Mouse (Mus musculus) kidney, postnatal 36 days (tissue): Measurements from ENCODE around the gene A730046J19Rik.

Source experiments
- DNase-seq, 2 experiments: peaks; one replicate each; pipeline ENCODE4 v3.0.0; 2021 to 2022; ENCODE audit warnings: mixed read lengths in 2 of 2

The A730046J19Rik gene

DNA sequence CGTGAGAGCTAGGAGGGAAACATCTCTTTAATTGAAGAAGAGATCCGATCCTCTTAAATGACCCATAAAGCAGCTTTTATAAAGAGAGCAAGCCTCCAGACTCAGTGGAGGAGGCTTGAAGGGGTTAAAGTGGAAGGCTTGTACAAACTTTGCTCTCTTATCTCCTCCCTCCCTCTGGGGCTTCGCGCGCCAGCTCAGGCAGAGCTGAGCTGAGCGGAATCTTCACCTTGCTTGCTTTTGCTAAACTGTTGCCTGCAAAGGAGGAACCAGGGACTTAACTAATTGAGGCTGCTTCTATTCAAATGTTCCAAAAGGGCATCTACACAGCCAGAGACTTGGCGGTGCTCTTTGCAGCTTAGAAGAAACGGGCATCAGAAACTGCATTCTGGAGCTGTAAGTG lies at the start of gene A730046J19Rik:
Gene A730046J19Rik, plus strand, starts transcription at position 173 of the 400 bp plus-strand sequence.
- no peak for DNase-seq

DNA sequence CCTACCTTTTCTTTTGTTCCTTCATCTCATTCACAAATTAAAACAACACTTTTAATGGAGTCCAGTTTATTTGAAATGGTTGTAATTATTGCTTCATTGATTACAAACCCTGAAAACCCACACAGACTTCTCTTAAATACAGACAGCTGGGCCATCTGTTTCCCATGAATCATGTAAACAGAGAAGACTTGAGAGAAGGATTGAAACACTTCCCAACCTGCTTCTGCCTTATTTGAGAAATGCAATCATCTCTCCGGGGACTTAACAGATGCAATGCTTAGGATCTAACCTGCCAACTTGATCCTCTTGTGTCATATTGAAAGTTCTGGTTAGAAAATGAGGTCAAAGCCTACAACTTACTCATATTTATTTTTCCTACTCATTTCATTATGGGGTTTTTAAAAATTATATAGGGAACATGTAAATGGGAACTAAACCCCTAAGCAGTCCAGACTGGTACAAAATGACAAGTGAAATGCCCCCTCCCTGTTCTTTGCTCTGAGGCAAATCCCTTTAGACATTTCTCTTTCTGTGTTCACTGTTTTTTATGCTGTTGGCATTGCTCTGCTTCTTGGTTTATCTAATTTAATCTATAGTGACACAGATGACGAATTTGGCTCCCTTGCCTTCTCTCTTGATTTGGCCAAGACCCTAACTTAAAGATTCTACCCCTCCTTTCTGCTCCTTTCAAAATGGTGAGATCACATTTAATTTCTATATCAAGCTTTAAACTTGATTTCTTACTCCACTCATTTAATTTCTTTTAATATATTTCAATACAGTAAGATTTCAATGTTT lies 48.7 kb upstream of the A730046J19Rik start:
- DNase-seq: no peak

DNA sequence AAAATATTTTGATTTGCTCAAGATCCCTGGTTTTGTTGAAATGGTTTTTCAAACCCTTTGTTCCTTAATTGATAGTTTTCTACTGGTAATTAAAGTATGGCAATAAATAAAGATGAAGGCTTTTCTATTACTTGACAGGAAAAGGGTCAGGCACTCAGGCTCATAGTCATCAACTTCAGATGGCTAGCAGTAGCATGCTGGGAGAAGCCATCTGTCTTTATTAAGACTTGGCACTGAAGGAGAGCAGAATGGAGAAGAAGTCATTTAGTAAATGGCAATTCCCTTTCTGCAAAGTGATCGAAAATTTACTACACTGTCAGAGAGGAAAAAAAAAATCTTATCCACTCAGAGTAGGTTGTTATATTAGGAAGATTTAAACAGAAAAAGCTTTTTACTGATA lies 17.2 kb upstream of the A730046J19Rik start:
- DNase-seq: no peak

DNA sequence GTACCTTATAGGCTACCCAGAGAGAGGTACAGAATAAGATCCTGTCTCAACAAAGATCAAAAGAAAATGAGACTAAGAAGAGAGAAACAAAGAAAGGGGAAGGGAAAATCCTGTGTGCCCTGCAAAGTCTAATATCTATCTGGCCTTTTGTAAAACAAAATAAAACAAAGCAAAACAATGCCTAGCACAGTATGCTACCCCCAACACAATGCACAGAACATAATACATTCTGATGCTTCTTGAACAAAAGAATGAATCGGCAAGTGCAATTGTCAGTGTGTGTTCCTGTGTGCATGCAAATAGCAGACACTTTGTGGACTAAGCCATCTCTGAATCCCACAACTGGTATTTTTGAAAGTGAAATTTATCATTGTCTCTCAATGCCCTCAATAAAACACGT lies 3.5 kb upstream of the A730046J19Rik start:
- no peak for DNase-seq

DNA sequence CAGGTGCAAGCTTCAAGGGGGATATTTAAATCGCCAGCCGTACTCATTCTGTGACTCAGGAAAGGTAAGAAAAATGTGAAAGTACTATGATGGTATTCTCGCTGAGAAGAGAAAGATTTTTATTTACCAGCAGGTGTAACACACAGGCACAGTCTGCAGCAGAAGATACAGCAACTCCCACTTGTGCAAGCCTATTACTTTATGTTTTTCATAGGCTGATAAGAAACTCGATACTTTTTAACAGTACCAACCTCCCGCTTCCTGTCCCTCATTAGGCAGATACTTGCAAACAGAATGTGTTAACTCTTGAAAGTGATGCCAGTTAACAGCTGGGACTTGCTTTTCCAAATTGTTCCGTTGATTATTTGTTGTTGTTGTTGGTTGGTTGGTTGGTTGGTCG lies 616 bp downstream of the A730046J19Rik start:
- no peak for DNase-seq

DNA sequence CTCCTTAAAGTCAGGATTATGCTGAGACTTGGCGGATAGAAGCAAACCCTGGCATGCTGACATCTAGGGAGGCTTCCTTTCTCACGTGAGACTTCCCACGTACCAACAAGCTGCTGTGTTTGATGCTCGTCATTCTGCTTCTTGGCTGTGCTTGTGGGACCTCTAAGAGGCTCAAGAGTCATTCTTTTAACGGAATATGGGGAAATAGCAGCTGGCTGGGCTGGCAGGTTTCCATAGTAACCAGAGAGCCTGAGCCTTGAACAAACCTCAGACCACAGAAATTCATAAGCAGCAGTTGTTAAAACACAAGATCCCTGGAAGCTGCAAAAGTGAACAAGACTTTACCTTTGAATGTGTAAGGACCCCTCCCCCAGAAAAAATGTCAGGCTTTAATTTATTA lies 9.4 kb downstream of the A730046J19Rik start:
- no peak for DNase-seq
